Mouse (Mus musculus) monocyte, adult 59 days (primary cell): ENCODE measurements around the gene Gm7980. TPM values are rescaled to one million over a fixed set of nuclear protein-coding genes. Genes with fewer than 3 reads are reported as not detected.

ENCODE experiments used
- total RNA-seq, 2 experiments: library from RNA; stranded (reverse); gene quantifications; one replicate each; pipeline ENCODE4 v1.2.4; 2023

Gm7980 gene
- total RNA-seq: not detected

GRCm38 (mm10) chr14:41907190-41907589, at the start of gene Gm7980:
Gm7980 (minus strand) TSS chr14:41907290.

GRCm38 (mm10) chr14:41943695-41944094, 36.6 kb upstream of the Gm7980 start, which contains the start of gene 1700024B05Rik:
1700024B05Rik (plus strand) TSS chr14:41943995.

GRCm38 (mm10) chr14:41924649-41925048, 17.6 kb upstream of the Gm7980 start, which contains the start of gene 1700049E17Rik1:
1700049E17Rik1 (plus strand) TSS chr14:41924949.

Other genes with a start within 250 kb of the Gm7980 start
- not detected for gene Gm8068, start 205.4 kb downstream of the Gm7980 start, total RNA-seq
- not detected for gene Gm7929, start 156.7 kb downstream of the Gm7980 start, total RNA-seq
- not detected for gene Gm47189, start 134.8 kb downstream of the Gm7980 start, total RNA-seq
- gene 1700049E17Rik1, start 17.7 kb upstream of the Gm7980 start, total RNA-seq: not detected
- not detected for gene 1700024B05Rik, start 36.7 kb upstream of the Gm7980 start, total RNA-seq
- gene Gm6401, start 60.6 kb upstream of the Gm7980 start, total RNA-seq: not detected
- gene Gm3543, start 76.0 kb upstream of the Gm7980 start, total RNA-seq: not detected
- gene Gm7951, start 210.1 kb upstream of the Gm7980 start, total RNA-seq: not detected